Mouse (Mus musculus): Measurements from ENCODE around the gene Pms2.

DNA sequence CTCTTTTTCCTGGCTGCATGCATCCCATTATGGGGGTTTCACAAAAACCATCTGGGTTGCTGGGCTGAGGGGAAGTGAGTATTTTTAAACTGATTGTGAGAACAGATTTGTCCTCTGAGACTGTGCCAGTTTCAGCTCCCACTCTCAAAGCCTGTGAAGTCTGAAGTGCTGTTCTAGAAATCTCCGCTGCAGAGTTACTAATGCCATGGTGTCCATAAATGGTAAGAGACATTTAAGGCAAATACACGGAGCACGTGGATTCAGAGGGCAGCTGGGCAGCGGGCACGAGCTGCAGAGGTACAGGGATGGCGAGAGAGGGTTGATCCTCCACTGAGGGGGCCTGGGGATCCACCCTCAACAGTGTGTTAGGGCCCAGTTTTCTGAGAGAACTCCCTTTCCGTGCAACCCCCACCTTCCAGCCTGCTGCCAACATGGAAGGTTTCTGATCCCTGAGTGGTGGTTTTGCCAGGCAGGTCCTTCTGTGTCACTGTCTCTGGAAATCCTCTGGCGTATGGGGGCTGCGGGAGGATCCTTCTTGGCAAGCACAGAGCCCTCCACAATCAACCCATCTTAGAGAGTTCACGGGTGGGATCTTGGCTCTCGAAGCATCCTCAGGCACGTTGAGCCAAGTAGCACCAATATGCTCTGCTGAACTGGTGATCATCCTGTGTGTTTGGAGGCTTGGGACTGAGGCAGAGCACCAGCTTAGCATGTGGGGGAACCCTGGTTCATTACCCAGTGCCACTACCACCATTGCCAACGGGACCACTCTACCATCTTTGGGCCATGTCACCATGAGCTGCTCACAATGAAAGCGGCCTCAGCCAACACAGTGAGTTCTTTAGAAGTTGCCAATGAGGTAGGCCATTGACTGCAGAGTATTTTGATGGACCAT is 33.7 kb downstream of the Pms2 start:
- TF ChIP-seq POLR2A (IDR thresholded peaks at IDR 0.05; ENCODE audit: borderline replicate concordance, control insufficient read depth, low read depth, low read length) = no peak
- TF ChIP-seq CTCF (IDR thresholded peaks at IDR 0.05; ENCODE audit: control insufficient read depth, insufficient read depth, low read length) = no peak

All from bone marrow, adult 2 months (tissue).